Mouse (Mus musculus): Measurements from ENCODE around the gene Rassf10.

Rassf10 gene

GRCm38 (mm10) chr7:112957630-112958029, 3.9 kb downstream of the Rassf10 start:
- DNase-seq (ENCODE audit: low read depth) = no peak

GRCm38 (mm10) chr7:112966382-112966781, 12.6 kb downstream of the Rassf10 start:
- DNase-seq (ENCODE audit: low read depth) = no peak

GRCm38 (mm10) chr7:112966786-112967185, 13.0 kb downstream of the Rassf10 start:
- no peak for DNase-seq (ENCODE audit: low read depth)

GRCm38 (mm10) chr7:112983316-112983715, 29.6 kb downstream of the Rassf10 start:
- DNase-seq (ENCODE audit: low read depth) = no peak

- no peak for DNase-seq (ENCODE audit: low read depth)
These were observed 31.2 kb downstream of the Rassf10 start for GRCm38 (mm10) chr7:112984704-112985577.

- DNase-seq (ENCODE audit: low read depth) = no peak
These were observed 31.8 kb downstream of the Rassf10 start for GRCm38 (mm10) chr7:112985578-112985949.

- no peak for DNase-seq (ENCODE audit: low read depth)
These were observed 39.2 kb downstream of the Rassf10 start for GRCm38 (mm10) chr7:112992928-112993327.

- no peak for DNase-seq (ENCODE audit: low read depth)
These were observed 49.9 kb downstream of the Rassf10 start for GRCm38 (mm10) chr7:113003565-113004255.

GRCm38 (mm10) chr7:113005726-113006125, 52.0 kb downstream of the Rassf10 start:
- DNase-seq (ENCODE audit: low read depth) = no peak
